Mouse (Mus musculus) forebrain, embryonic 13.5 days (tissue): ENCODE measurements around the gene Cog1. TPM values are rescaled to one million over a fixed set of nuclear protein-coding genes. Genes with fewer than 3 reads are reported as not detected.
A peak's percentile ranks its signal among the peaks of the same experiment; 100 is the strongest.

ENCODE experiments used
- ATAC-seq: fragments of 200-750 bp; cut with Nextera tagmentation; 2 replicates; pipeline ENCODE4 v1.8.0; 2017
- H3K27ac ChIP-seq: fragments of 300-500 bp; sonication (generic); 2 replicates; pipeline ENCODE4 v1.5.1; 2015; ENCODE audit warnings: inconsistent platforms, mild to moderate bottlenecking, moderate library complexity
- H3K27me3 ChIP-seq: fragments of 300-500 bp; sonication (generic); 2 replicates; pipeline ENCODE4 v1.6.1; 2015; ENCODE audit warnings: mild to moderate bottlenecking, inconsistent platforms
- H3K36me3 ChIP-seq: fragments of 300-500 bp; sonication (generic); 2 replicates; pipeline ENCODE4 v1.6.1; 2015; ENCODE audit warnings: mild to moderate bottlenecking, inconsistent platforms; ENCODE audit not compliant: poor library complexity, severe bottlenecking
- H3K4me1 ChIP-seq: fragments of 300-500 bp; sonication (generic); 2 replicates; pipeline ENCODE4 v1.6.1; 2015; ENCODE audit warnings: inconsistent platforms
- H3K4me2 ChIP-seq: fragments of 300-500 bp; sonication (generic); 2 replicates; pipeline ENCODE4 v1.6.1; 2015; ENCODE audit warnings: inconsistent platforms, mild to moderate bottlenecking, moderate library complexity
- H3K4me3 ChIP-seq: fragments of 300-500 bp; sonication (generic); 2 replicates; pipeline ENCODE4 v1.5.1; 2015; ENCODE audit warnings: mild to moderate bottlenecking, inconsistent platforms
- H3K9ac ChIP-seq: fragments of 300-500 bp; sonication (generic); 2 replicates; pipeline ENCODE4 v1.6.1; 2015; ENCODE audit warnings: mild to moderate bottlenecking, inconsistent platforms
- H3K9me3 ChIP-seq: fragments of 300-500 bp; sonication (generic); replicated peaks from 2 replicates; pipeline ENCODE4 v1.6.1; 2016; ENCODE audit warnings: inconsistent platforms
- WGBS: fragments of 180-500 bp; shearing (Covaris S2); methylation state at CpG from one replicate; pipeline ENCODE4 v1.1.7; 2015; 5-methylcytosine and 5-hydroxymethylcytosine counted together
- polyA plus RNA-seq: library from polyadenylated mRNA; unstranded; fragments of >200 nt; fragmentation: Nextera tagmentation; extraction: Ambion mirVana; gene quantifications from 2 replicates; pipeline ENCODE4 v1.2.1, GENCODE M21; 2015

The Cog1 gene
- polyA plus RNA-seq, 1 experiment from 2014 or later = 30.1 TPM

GRCm38 (mm10) chr11:113691318-113691717, 42.3 kb downstream of the Cog1 start:
- H3K9me3 ChIP-seq = no peaks in the 10 kb centered on the region
- H3K4me1 ChIP-seq = peaks cover 9% of the 10 kb centered on the region
- no peaks in the 10 kb centered on the region for H3K27me3 ChIP-seq
- H3K27ac ChIP-seq = no peak overlapping the region
- no peak overlapping the region for H3K4me2 ChIP-seq
- H3K4me3 ChIP-seq = no peak overlapping the region
- H3K36me3 ChIP-seq = peaks cover 87% of the 10 kb centered on the region
- no peak for ATAC-seq
- H3K9ac ChIP-seq = no peak overlapping the region
- WGBS = 90% methylated on average over 5 of the region's 5 CpGs

GRCm38 (mm10) chr11:113691851-113692250, 42.9 kb downstream of the Cog1 start:
- H3K27me3 ChIP-seq = no peaks in the 10 kb centered on the region
- no peaks in the 10 kb centered on the region for H3K9me3 ChIP-seq
- H3K36me3 ChIP-seq = peaks cover 92% of the 10 kb centered on the region
- H3K27ac ChIP-seq = no peak overlapping the region
- H3K4me3 ChIP-seq = no peak overlapping the region
- no peak overlapping the region for H3K9ac ChIP-seq
- peaks cover 4% of the 10 kb centered on the region for H3K4me1 ChIP-seq
- ATAC-seq = no peak
- no peak overlapping the region for H3K4me2 ChIP-seq
- 71% methylated on average over 3 of the region's 3 CpGs for whole genome bisulfite sequencing

GRCm38 (mm10) chr11:113697571-113697970, 48.6 kb downstream of the Cog1 start:
- no peak for ATAC-seq
- no peak overlapping the region for H3K27ac ChIP-seq
- no peak overlapping the region for H3K4me3 ChIP-seq
- 32% methylated on average over 5 of the region's 5 CpGs for WGBS
- no peaks in the 10 kb centered on the region for H3K9me3 ChIP-seq
- H3K9ac ChIP-seq = no peak overlapping the region
- no peak overlapping the region for H3K4me2 ChIP-seq
- H3K4me1 ChIP-seq = no peaks in the 10 kb centered on the region
- H3K27me3 ChIP-seq = no peaks in the 10 kb centered on the region
- peaks cover 75% of the 10 kb centered on the region for H3K36me3 ChIP-seq

- no peak overlapping the region for H3K4me2 ChIP-seq
- no peak overlapping the region for H3K9ac ChIP-seq
- no peak overlapping the region for H3K4me3 ChIP-seq
- H3K27ac ChIP-seq = no peak overlapping the region
- no peaks in the 10 kb centered on the region for H3K4me1 ChIP-seq
- H3K9me3 ChIP-seq = no peaks in the 10 kb centered on the region
- WGBS = 78% methylated on average over 12 of the region's 12 CpGs
- H3K36me3 ChIP-seq = peaks cover 70% of the 10 kb centered on the region
- no peak for ATAC-seq
- no peaks in the 10 kb centered on the region for H3K27me3 ChIP-seq
Measured at GRCm38 (mm10) chr11:113698013-113698545, 49.1 kb downstream of the Cog1 start.

GRCm38 (mm10) chr11:113699643-113700042, 50.7 kb downstream of the Cog1 start:
- Histone ChIP-seq H3K27me3 (no peaks in the 10 kb centered on the region), H3K27ac (no peak overlapping the region), H3K4me1 (peaks cover 3% of the 10 kb centered on the region; the same call in 1 of the 2 replicates), H3K4me2 (no peak overlapping the region), H3K4me3 (no peak overlapping the region), H3K9ac (no peak overlapping the region), H3K36me3 (peaks cover 54% of the 10 kb centered on the region), H3K9me3 (no peaks in the 10 kb centered on the region)
- WGBS = 93% methylated on average over 7 of the region's 7 CpGs
- no peak for ATAC-seq

- Histone ChIP-seq H3K4me3 (no peak overlapping the region), H3K27me3 (peaks cover 5% of the 10 kb centered on the region; the same call in 1 of the 2 replicates), H3K4me1 (peaks cover 3% of the 10 kb centered on the region; the same call in 1 of the 2 replicates), H3K36me3 (peaks cover 31% of the 10 kb centered on the region), H3K4me2 (no peak overlapping the region), H3K9ac (no peak overlapping the region), H3K9me3 (no peaks in the 10 kb centered on the region), H3K27ac (no peak overlapping the region)
- ATAC-seq = peak; percentile 69
- 38% methylated on average over 5 of the region's 5 CpGs for WGBS
Measured at GRCm38 (mm10) chr11:113703758-113704157, 54.8 kb downstream of the Cog1 start.

GRCm38 (mm10) chr11:113705966-113706652, 57.1 kb downstream of the Cog1 start:
- 87% methylated on average over 15 of the region's 15 CpGs for WGBS
- no peak overlapping the region for H3K4me2 ChIP-seq
- H3K9me3 ChIP-seq = no peaks in the 10 kb centered on the region
- H3K27ac ChIP-seq = no peak overlapping the region
- H3K36me3 ChIP-seq = peaks cover 15% of the 10 kb centered on the region
- no peak overlapping the region for H3K4me3 ChIP-seq
- ATAC-seq = no peak
- peaks cover 13% of the 10 kb centered on the region for H3K27me3 ChIP-seq
- H3K9ac ChIP-seq = no peak overlapping the region
- peaks cover 24% of the 10 kb centered on the region for H3K4me1 ChIP-seq

- Histone ChIP-seq H3K4me3 (no peak overlapping the region), H3K27me3 (peaks cover 13% of the 10 kb centered on the region), H3K4me1 (peaks cover 24% of the 10 kb centered on the region), H3K9ac (0 out of 2 replicates have a peak overlapping the region, but pooled peaks have one; percentile 60), H3K4me2 (no peak overlapping the region), H3K9me3 (no peaks in the 10 kb centered on the region), H3K36me3 (peaks cover 15% of the 10 kb centered on the region), H3K27ac (no peak overlapping the region)
- WGBS = 50% methylated on average over 19 of the region's 19 CpGs
- no peak for ATAC-seq
Measured at GRCm38 (mm10) chr11:113708629-113709213, 59.8 kb downstream of the Cog1 start.

- Histone ChIP-seq H3K27me3 (peaks cover 13% of the 10 kb centered on the region), H3K4me3 (no peak overlapping the region), H3K27ac (no peak overlapping the region), H3K9me3 (no peaks in the 10 kb centered on the region), H3K4me1 (peaks cover 21% of the 10 kb centered on the region), H3K36me3 (peaks cover 15% of the 10 kb centered on the region), H3K4me2 (no peak overlapping the region), H3K9ac (peak overlapping the region; percentile 60)
- WGBS = 9% methylated on average over 15 of the region's 15 CpGs
- no peak for ATAC-seq
Measured at GRCm38 (mm10) chr11:113709272-113709671, 60.3 kb downstream of the Cog1 start.

- Histone ChIP-seq H3K36me3 (peaks cover 15% of the 10 kb centered on the region), H3K9ac (peak within 1 kb of the TSS; percentile 60), H3K4me2 (peak within 1 kb of the TSS; percentile 29), H3K4me1 (peaks cover 21% of the 10 kb centered on the region), H3K27ac (peak within 1 kb of the TSS; percentile 54), H3K27me3 (peaks cover 13% of the 10 kb centered on the region), H3K4me3 (no peak within 1 kb of the TSS), H3K9me3 (no peaks in the 10 kb centered on the region)
- 2% methylated on average over 11 of the region's 11 CpGs for WGBS
- peak; percentile 59 for ATAC-seq
Measured at GRCm38 (mm10) chr11:113709731-113710256, 60.8 kb downstream of the Cog1 start, which contains the start of gene Cpsf4l. Gene Cpsf4l (minus strand): TSS chr11:113710017.

- Histone ChIP-seq H3K9me3 (no peaks in the 10 kb centered on the region), H3K4me3 (no peak overlapping the region), H3K9ac (peak overlapping the region; percentile 60), H3K36me3 (peaks cover 15% of the 10 kb centered on the region), H3K27ac (peak overlapping the region; percentile 54), H3K4me2 (peak overlapping the region; percentile 29), H3K4me1 (peaks cover 21% of the 10 kb centered on the region), H3K27me3 (peaks cover 13% of the 10 kb centered on the region)
- ATAC-seq = peak; percentile 45
- WGBS = 2% methylated on average over 10 of the region's 10 CpGs
Measured at GRCm38 (mm10) chr11:113710257-113710777, 61.3 kb downstream of the Cog1 start.

- Histone ChIP-seq H3K9me3 (no peaks in the 10 kb centered on the region), H3K4me1 (peaks cover 21% of the 10 kb centered on the region), H3K9ac (no peak overlapping the region), H3K36me3 (peaks cover 15% of the 10 kb centered on the region), H3K27ac (no peak overlapping the region), H3K4me3 (no peak overlapping the region), H3K4me2 (no peak overlapping the region), H3K27me3 (peaks cover 13% of the 10 kb centered on the region)
- WGBS = 38% methylated on average over 1 of the region's 1 CpGs
- ATAC-seq = no peak
Measured at GRCm38 (mm10) chr11:113711061-113711460, 62.1 kb downstream of the Cog1 start.
